Mouse (Mus musculus): Measurements from ENCODE around the gene Tcf23.

DNA sequence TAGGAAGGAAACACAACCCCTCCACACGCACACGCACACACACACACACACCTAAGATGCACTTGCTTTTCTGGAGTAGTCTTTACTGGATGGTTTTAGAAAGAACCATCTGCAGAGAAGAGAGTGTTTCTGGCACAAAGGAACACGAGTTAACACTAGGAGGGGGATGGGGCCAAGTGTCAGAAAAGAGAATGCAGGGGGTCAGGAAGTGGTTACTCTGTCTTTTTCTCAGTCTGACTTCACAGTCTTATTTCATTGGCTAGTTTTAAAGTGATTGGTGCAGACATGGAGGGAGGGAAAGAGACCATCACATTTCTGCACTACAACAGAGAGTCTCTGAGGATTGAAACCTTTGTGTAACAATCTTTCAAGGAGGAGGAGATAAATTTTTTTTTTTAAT lies 44.3 kb downstream of the Tcf23 start:
- TF ChIP-seq GATA1 (IDR thresholded peaks at IDR 0.05; ENCODE audit: borderline replicate concordance, low read length), result no peak
- no peak for TF ChIP-seq FLI1 (IDR thresholded peaks at IDR 0.05; ENCODE audit: low read length)
